Mouse (Mus musculus) CD4-positive, CD25-positive, alpha-beta regulatory T cell (primary cell): ENCODE data around the gene Ctsf. TPM values are rescaled to one million over a fixed set of nuclear protein-coding genes. Genes with fewer than 3 reads are reported as not detected.

Experiments
- polyA plus RNA-seq: library from polyadenylated mRNA; unstranded; fragments of 100-300 nt; shearing (Covaris generic); gene quantifications from one replicate; pipeline ENCODE4 v1.2.1, GENCODE M21; 2017

The Ctsf gene
- polyA plus RNA-seq: 2.9 TPM

GRCm38 (mm10) chr19:4854552-4855469 is at the start of gene Ctsf:
Gene Ctsf, plus strand, starts transcription at chr19:4855130.

GRCm38 (mm10) chr19:4811063-4811908 is 43.6 kb upstream of the Ctsf start, which contains the start of the genes Gm21992 and Rbm14:
Gene Gm21992, minus strand, starts transcription at chr19:4811612.
Gene Rbm14, minus strand, starts transcription at chr19:4811634.

GRCm38 (mm10) chr19:4839149-4839548 is 15.8 kb upstream of the Ctsf start, which contains the start of the genes Ccs and Ccdc87:
Gene Ccs, minus strand, starts transcription at chr19:4839332.
Gene Ccdc87, plus strand, starts transcription at chr19:4839366.

GRCm38 (mm10) chr19:4877785-4878184 is 22.9 kb downstream of the Ctsf start, which contains the start of gene Actn3:
Gene Actn3, minus strand, starts transcription at chr19:4877909.

GRCm38 (mm10) chr19:4878405-4879323 is 23.7 kb downstream of the Ctsf start, which contains the start of gene Zdhhc24:
Gene Zdhhc24, plus strand, starts transcription at chr19:4878668.

GRCm38 (mm10) chr19:4905979-4906794 is 51.3 kb downstream of the Ctsf start, which contains the start of gene Bbs1:
Gene Bbs1, minus strand, starts transcription at chr19:4906628.

Other genes with a start within 250 kb of the Ctsf start
- 1.2 TPM for gene Lrfn4, start 239.5 kb upstream of the Ctsf start, polyA plus RNA-seq
- 74.5 TPM for gene Rce1, start 229.5 kb upstream of the Ctsf start, polyA plus RNA-seq
- 0.34 TPM for gene Gm960, start 156.5 kb upstream of the Ctsf start, polyA plus RNA-seq
- 0.36 TPM for gene Sptbn2, start 144.0 kb upstream of the Ctsf start, polyA plus RNA-seq
- gene Rbm4b, start 98.6 kb upstream of the Ctsf start, polyA plus RNA-seq: 41.6 TPM
- gene Rbm4, start 61.2 kb upstream of the Ctsf start, polyA plus RNA-seq: 47.6 TPM
- gene Gm21992, start 43.5 kb upstream of the Ctsf start, polyA plus RNA-seq: 28.3 TPM
- 62.4 TPM for gene Rbm14, start 43.5 kb upstream of the Ctsf start, polyA plus RNA-seq
- 128 TPM for gene Ccs, start 15.8 kb upstream of the Ctsf start, polyA plus RNA-seq
- 0.14 TPM for gene Ccdc87, start 15.8 kb upstream of the Ctsf start, polyA plus RNA-seq
- gene Actn3, start 22.8 kb downstream of the Ctsf start, polyA plus RNA-seq: 0.18 TPM
- 7.5 TPM for gene Zdhhc24, start 23.5 kb downstream of the Ctsf start, polyA plus RNA-seq
- 0.79 TPM for gene Bbs1, start 51.5 kb downstream of the Ctsf start, polyA plus RNA-seq
- 108 TPM for gene Dpp3, start 73.2 kb downstream of the Ctsf start, polyA plus RNA-seq
- 0.56 TPM for gene Peli3, start 88.0 kb downstream of the Ctsf start, polyA plus RNA-seq
- 74.6 TPM for gene Mrpl11, start 107.0 kb downstream of the Ctsf start, polyA plus RNA-seq
- gene Npas4, start 135.2 kb downstream of the Ctsf start, polyA plus RNA-seq: 0.71 TPM
- gene Slc29a2, start 168.7 kb downstream of the Ctsf start, polyA plus RNA-seq: 2.2 TPM
- 16.9 TPM for gene B4gat1, start 183.7 kb downstream of the Ctsf start, polyA plus RNA-seq
- 1.6 TPM for gene AC124502.3, start 183.8 kb downstream of the Ctsf start, polyA plus RNA-seq
- gene Brms1, start 186.2 kb downstream of the Ctsf start, polyA plus RNA-seq: 85.3 TPM
- gene Rin1, start 195.4 kb downstream of the Ctsf start, polyA plus RNA-seq: 0.51 TPM
- gene Cd248, start 212.9 kb downstream of the Ctsf start, polyA plus RNA-seq: not detected
- not detected for gene Tmem151a, start 230.4 kb downstream of the Ctsf start, polyA plus RNA-seq
- gene Yif1a, start 233.4 kb downstream of the Ctsf start, polyA plus RNA-seq: 67.0 TPM
- 2.6 TPM for gene Cnih2, start 243.4 kb downstream of the Ctsf start, polyA plus RNA-seq